Mouse (Mus musculus): Measurements from ENCODE around the gene Mmp2.

DNA sequence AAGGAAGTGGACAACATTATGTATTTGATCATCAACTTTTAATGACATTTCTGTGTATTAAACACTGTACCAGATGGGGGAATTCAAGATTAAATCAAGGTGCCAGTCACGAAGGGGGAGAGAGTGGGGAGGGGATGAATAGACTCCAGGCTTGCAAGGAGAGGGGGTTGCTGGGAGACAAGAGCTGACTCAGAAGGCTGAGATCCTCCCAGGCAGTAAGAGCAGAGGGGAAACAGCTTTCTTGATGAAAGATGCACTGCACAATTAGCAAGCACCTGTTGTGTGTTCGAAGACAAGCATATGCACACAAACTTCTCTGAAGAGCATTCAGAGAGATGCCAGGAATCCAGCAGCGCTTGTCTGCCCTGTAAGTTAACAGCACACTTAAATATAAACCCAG lies 36.3 kb upstream of the Mmp2 start:
- TF ChIP-seq POLR2A (IDR thresholded peaks at IDR 0.05; ENCODE audit: borderline replicate concordance, extremely low read depth, insufficient read depth, insufficient read length, poor library complexity, severe bottlenecking) (no peak), CTCF (IDR thresholded peaks at IDR 0.05; ENCODE audit: borderline replicate concordance, extremely low read depth, insufficient read depth, insufficient read length) (no peak)
